Mouse (Mus musculus): Measurements from ENCODE around the gene Slc7a14.

GRCm38 (mm10) chr3:31327791-31328190 lies 17.6 kb upstream of the Slc7a14 start:
- no peak for TF ChIP-seq EP300 (IDR thresholded peaks at IDR 0.05; ENCODE audit: insufficient read depth, low read depth, low read length)
- no peak for TF ChIP-seq CTCF (IDR thresholded peaks at IDR 0.05)
- TF ChIP-seq POLR2A (IDR thresholded peaks at IDR 0.05; ENCODE audit: insufficient read depth, low read depth, low read length), result no peak
